Mouse (Mus musculus): ENCODE results near the gene Olfr382. TPM values are rescaled to one million over a fixed set of nuclear protein-coding genes. Genes with fewer than 3 reads are reported as not detected.
"Not testable (repeated sequence)": the region's sequence is repeated elsewhere in the genome, so short reads cannot be mapped to it uniquely, and the experiment has no call there.

Olfr382 gene
- not detected in 2 replicates for total RNA-seq (2014; fragmentation: Nextera tagmentation)
- total RNA-seq (2017): not detected in 2 replicates
- polyA plus RNA-seq (2012): not detected in 2 replicates

- ATAC-seq (ENCODE audit: extremely low read depth, insufficient number of reproducible peaks, low FRiP score, poor library complexity, severe bottlenecking): no peak
- no peaks in the 10 kb centered on the region for H3K36me3 ChIP-seq (replicated peaks)
- TF ChIP-seq TAL1 (conservative IDR thresholded peaks at IDR 0.05; ENCODE audit: low read depth, low read length) (no peak), GATA1 (IDR thresholded peaks at IDR 0.05; ENCODE audit: borderline replicate concordance, low read length) (no peak), CTCF (IDR thresholded peaks at IDR 0.05; ENCODE audit: low read depth, low read length) (no peak), GATA2 (IDR thresholded peaks at IDR 0.05; ENCODE audit: borderline replicate concordance, low read depth, low read length) (no peak), POLR2AphosphoS5 (IDR thresholded peaks at IDR 0.05; ENCODE audit: insufficient replicate concordance, low read depth, low read length) (no peak)
- H3K4me3 ChIP-seq (ENCODE audit: low read depth, low read length): no peak within 1 kb of the TSS
- H3K27me3 ChIP-seq (ENCODE audit: insufficient read depth, low read length): no peaks in the 10 kb centered on the region
- no peak for DNase-seq (ENCODE audit: low spot score)
- no peaks in the 10 kb centered on the region for H3K4me1 ChIP-seq (ENCODE audit: insufficient read depth, low read depth, low read length)
- no peaks in the 10 kb centered on the region for H3K9me3 ChIP-seq (replicated peaks)
Measured at GRCm38 (mm10) chr11:73517097-73517496, at the start of gene Olfr382. Gene Olfr382 (minus strand): TSS chr11:73517197.

GRCm38 (mm10) chr11:73528971-73529370 lies 12.0 kb upstream of the Olfr382 start:
- not testable (repeated sequence) for H3K4me3 ChIP-seq (ENCODE audit: low read depth, low read length); H3K9me3 ChIP-seq (replicated peaks); H3K4me1 ChIP-seq (ENCODE audit: insufficient read depth, low read depth, low read length); H3K36me3 ChIP-seq (replicated peaks); ATAC-seq (ENCODE audit: extremely low read depth, insufficient number of reproducible peaks, low FRiP score, poor library complexity, severe bottlenecking); H3K27me3 ChIP-seq (ENCODE audit: insufficient read depth, low read length); DNase-seq (ENCODE audit: low spot score)

GRCm38 (mm10) chr11:73491503-73491902 lies 25.5 kb downstream of the Olfr382 start, which contains the start of gene Olfr381:
Gene Olfr381 (minus strand): TSS chr11:73491603.
- DNase-seq (ENCODE audit: low spot score) (no peak), ATAC-seq (ENCODE audit: extremely low read depth, insufficient number of reproducible peaks, low FRiP score, poor library complexity, severe bottlenecking) (no peak)
- Histone ChIP-seq H3K4me1 (ENCODE audit: insufficient read depth, low read depth, low read length) (no peaks in the 10 kb centered on the region), H3K4me3 (ENCODE audit: low read depth, low read length) (no peak within 1 kb of the TSS), H3K36me3 (replicated peaks) (no peaks in the 10 kb centered on the region), H3K27me3 (ENCODE audit: insufficient read depth, low read length) (no peaks in the 10 kb centered on the region), H3K9me3 (replicated peaks) (no peaks in the 10 kb centered on the region)
- TF ChIP-seq CTCF (IDR thresholded peaks at IDR 0.05; ENCODE audit: low read depth, low read length) (no peak), POLR2AphosphoS5 (IDR thresholded peaks at IDR 0.05; ENCODE audit: insufficient replicate concordance, low read depth, low read length) (no peak), TAL1 (conservative IDR thresholded peaks at IDR 0.05; ENCODE audit: low read depth, low read length) (no peak), GATA2 (IDR thresholded peaks at IDR 0.05; ENCODE audit: borderline replicate concordance, low read depth, low read length) (no peak), GATA1 (IDR thresholded peaks at IDR 0.05; ENCODE audit: borderline replicate concordance, low read length) (no peak)

Other genes with a start within 250 kb of the Olfr382 start
- gene Trpv3, start 249.8 kb downstream of the Olfr382 start, total RNA-seq (2014; fragmentation: Nextera tagmentation): not detected in 2 replicates
- under 0.01 and 0.16 TPM in 2 replicates for gene Trpv3, start 249.8 kb downstream of the Olfr382 start, total RNA-seq (2017)
- gene Trpv3, start 249.8 kb downstream of the Olfr382 start, polyA plus RNA-seq (2012): not detected in 2 replicates
- gene Aspa, start 187.6 kb downstream of the Olfr382 start, total RNA-seq (2014; fragmentation: Nextera tagmentation): not detected in 2 replicates
- gene Aspa, start 187.6 kb downstream of the Olfr382 start, total RNA-seq (2017): under 0.01 and 0.22 TPM in 2 replicates
- not detected in 2 replicates for gene Aspa, start 187.6 kb downstream of the Olfr382 start, polyA plus RNA-seq (2012)
- not detected in 2 replicates for gene Gm49340, start 187.5 kb downstream of the Olfr382 start, total RNA-seq (2014; fragmentation: Nextera tagmentation)
- gene Gm49340, start 187.5 kb downstream of the Olfr382 start, total RNA-seq (2017): not detected in 2 replicates
- not detected in 2 replicates for gene Gm49340, start 187.5 kb downstream of the Olfr382 start, polyA plus RNA-seq (2012)
- gene Spata22, start 187.5 kb downstream of the Olfr382 start, total RNA-seq (2014; fragmentation: Nextera tagmentation): not detected in 2 replicates
- not detected in 2 replicates for gene Spata22, start 187.5 kb downstream of the Olfr382 start, total RNA-seq (2017)
- not detected in 2 replicates for gene Spata22, start 187.5 kb downstream of the Olfr382 start, polyA plus RNA-seq (2012)
- not detected in 2 replicates for gene Olfr20, start 166.4 kb downstream of the Olfr382 start, total RNA-seq (2014; fragmentation: Nextera tagmentation)
- gene Olfr20, start 166.4 kb downstream of the Olfr382 start, total RNA-seq (2017): 0.11 TPM in 1 of 2 replicates, not detected in the other
- not detected in 2 replicates for gene Olfr20, start 166.4 kb downstream of the Olfr382 start, polyA plus RNA-seq (2012)
- not detected in 2 replicates for gene Olfr376, start 146.0 kb downstream of the Olfr382 start, total RNA-seq (2014; fragmentation: Nextera tagmentation)
- gene Olfr376, start 146.0 kb downstream of the Olfr382 start, total RNA-seq (2017): 0.27 TPM in 1 of 2 replicates, not detected in the other
- gene Olfr376, start 146.0 kb downstream of the Olfr382 start, polyA plus RNA-seq (2012): not detected in 2 replicates
- not detected in 2 replicates for gene Olfr1, start 117.6 kb downstream of the Olfr382 start, total RNA-seq (2014; fragmentation: Nextera tagmentation)
- gene Olfr1, start 117.6 kb downstream of the Olfr382 start, total RNA-seq (2017): 0.06 and 0.16 TPM in 2 replicates
- not detected in 2 replicates for gene Olfr1, start 117.6 kb downstream of the Olfr382 start, polyA plus RNA-seq (2012)
- not detected in 2 replicates for gene Olfr378, start 88.7 kb downstream of the Olfr382 start, total RNA-seq (2014; fragmentation: Nextera tagmentation)
- gene Olfr378, start 88.7 kb downstream of the Olfr382 start, total RNA-seq (2017): 0.23 TPM in 1 of 2 replicates, not detected in the other
- gene Olfr378, start 88.7 kb downstream of the Olfr382 start, polyA plus RNA-seq (2012): not detected in 2 replicates
- not detected in 2 replicates for gene Olfr380, start 59.7 kb downstream of the Olfr382 start, total RNA-seq (2014; fragmentation: Nextera tagmentation)
- gene Olfr380, start 59.7 kb downstream of the Olfr382 start, total RNA-seq (2017): not detected in 2 replicates
- not detected in 2 replicates for gene Olfr380, start 59.7 kb downstream of the Olfr382 start, polyA plus RNA-seq (2012)
- not detected in 2 replicates for gene Olfr381, start 25.6 kb downstream of the Olfr382 start, total RNA-seq (2014; fragmentation: Nextera tagmentation)
- 0.06 and 0.11 TPM in 2 replicates for gene Olfr381, start 25.6 kb downstream of the Olfr382 start, total RNA-seq (2017)
- gene Olfr381, start 25.6 kb downstream of the Olfr382 start, polyA plus RNA-seq (2012): not detected in 2 replicates
- gene Olfr385, start 75.8 kb upstream of the Olfr382 start, total RNA-seq (2014; fragmentation: Nextera tagmentation): not detected in 2 replicates
- 0.12 TPM in 1 of 2 replicates, not detected in the other for gene Olfr385, start 75.8 kb upstream of the Olfr382 start, total RNA-seq (2017)
- not detected in 2 replicates for gene Olfr385, start 75.8 kb upstream of the Olfr382 start, polyA plus RNA-seq (2012)
- not detected in 2 replicates for gene Olfr384, start 81.4 kb upstream of the Olfr382 start, total RNA-seq (2014; fragmentation: Nextera tagmentation)
- 0.22 TPM in 1 of 2 replicates, not detected in the other for gene Olfr384, start 81.4 kb upstream of the Olfr382 start, total RNA-seq (2017)
- gene Olfr384, start 81.4 kb upstream of the Olfr382 start, polyA plus RNA-seq (2012): not detected in 2 replicates
- not detected in 2 replicates for gene Zfp735, start 171.6 kb upstream of the Olfr382 start, total RNA-seq (2014; fragmentation: Nextera tagmentation)
- gene Zfp735, start 171.6 kb upstream of the Olfr382 start, total RNA-seq (2017): 0.06 and 0.22 TPM in 2 replicates
- gene Zfp735, start 171.6 kb upstream of the Olfr382 start, polyA plus RNA-seq (2012): not detected in 2 replicates

Data from G1E (cell line).